Mouse (Mus musculus) brain, embryonic 14.5 days (tissue): ENCODE results near the gene Lefty2.

Experiments used
- CTCF ChIP-seq: fragments of 200-500 bp; IDR thresholded peaks from 2 replicates; pipeline ENCODE4 v1.5.1; 2012; ENCODE audit warnings: inconsistent platforms, mild to moderate bottlenecking, moderate library complexity, borderline replicate concordance; ENCODE audit not compliant: insufficient read depth, insufficient read length; ENCODE audit errors: extremely low read depth
- POLR2A ChIP-seq: fragments of 200-500 bp; IDR thresholded peaks from 2 replicates; pipeline ENCODE4 v1.6.1; 2012; ENCODE audit warnings: mild to moderate bottlenecking, inconsistent platforms, borderline replicate concordance; ENCODE audit not compliant: poor library complexity, insufficient read depth, insufficient read length, severe bottlenecking; ENCODE audit errors: extremely low read depth

DNA sequence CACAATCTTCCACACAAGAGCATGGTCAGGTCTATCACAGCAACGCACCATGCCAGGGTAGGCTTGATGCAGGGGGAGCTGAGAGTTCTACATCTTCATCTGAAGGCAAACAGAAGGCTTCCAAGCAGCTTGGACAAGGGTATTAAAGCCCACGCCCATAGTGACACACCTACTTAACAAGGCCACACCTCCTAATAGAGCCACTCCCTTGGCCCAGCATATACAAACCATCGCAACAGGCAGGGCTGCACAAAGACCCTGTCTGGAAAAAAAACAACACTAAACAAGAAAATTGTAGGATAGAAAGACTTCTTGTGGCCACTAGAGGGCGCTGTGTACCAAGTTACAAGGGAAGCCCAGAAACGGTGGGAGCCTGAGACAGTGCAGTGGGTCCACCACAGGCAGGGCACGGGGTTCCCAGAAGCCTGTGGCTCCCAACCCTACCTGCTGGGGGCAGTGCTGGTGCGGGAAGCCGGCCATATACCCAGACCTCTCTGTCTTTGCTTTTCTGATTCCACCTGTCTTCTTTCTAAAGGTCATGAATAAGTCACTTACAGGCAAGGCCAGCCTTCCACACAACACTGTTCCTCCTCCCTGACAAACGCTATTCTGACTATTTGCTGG is 18.9 kb upstream of the Lefty2 start:
- peak; percentile 61 for TF ChIP-seq CTCF
- TF ChIP-seq POLR2A = no peak
